Mouse (Mus musculus) heart, postnatal 10 days (tissue): Measurements from ENCODE around the gene Calcrl. TPM values are rescaled to one million over a fixed set of nuclear protein-coding genes. Genes with fewer than 3 reads are reported as not detected.

ENCODE experiments used
- DNase-seq, 2 experiments: peaks; one replicate each; pipeline ENCODE4 v3.0.0; 2021
- intact Hi-C: fragments of 180-260 bp; cut with DNase I; formaldehyde crosslinking; loops from one replicate; pipeline ENCODE4 v1.15.1; 2025
- total RNA-seq, 2 experiments: library from RNA; stranded (reverse); gene quantifications; 2 replicates each; pipeline ENCODE4 v1.2.3; 2021

Calcrl gene
- total RNA-seq, 2 experiments from 2014 or later, result 47.6 to 54.8 TPM

DNA sequence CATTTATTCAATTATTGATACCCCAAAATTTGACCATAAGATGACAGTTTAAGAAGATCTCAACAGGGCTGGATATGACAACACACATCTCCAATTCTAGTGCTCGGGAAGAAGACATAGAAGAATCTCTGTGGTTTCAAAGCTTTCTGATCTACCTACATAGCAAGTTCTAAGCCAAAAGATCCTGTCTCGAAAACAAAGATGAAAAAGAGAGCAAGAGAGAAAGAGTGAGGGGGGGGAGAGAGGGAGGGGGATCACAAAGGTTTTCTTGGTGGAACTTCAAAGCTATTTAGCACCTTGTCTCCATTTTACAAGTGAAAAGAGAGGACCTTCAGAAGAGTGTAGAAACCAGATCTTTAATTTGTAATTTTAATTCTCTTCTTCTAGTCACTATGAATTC, 77.8 kb downstream of the Calcrl start:
- DNase-seq, result no peak
- intact Hi-C loops, result no loop called here

DNA sequence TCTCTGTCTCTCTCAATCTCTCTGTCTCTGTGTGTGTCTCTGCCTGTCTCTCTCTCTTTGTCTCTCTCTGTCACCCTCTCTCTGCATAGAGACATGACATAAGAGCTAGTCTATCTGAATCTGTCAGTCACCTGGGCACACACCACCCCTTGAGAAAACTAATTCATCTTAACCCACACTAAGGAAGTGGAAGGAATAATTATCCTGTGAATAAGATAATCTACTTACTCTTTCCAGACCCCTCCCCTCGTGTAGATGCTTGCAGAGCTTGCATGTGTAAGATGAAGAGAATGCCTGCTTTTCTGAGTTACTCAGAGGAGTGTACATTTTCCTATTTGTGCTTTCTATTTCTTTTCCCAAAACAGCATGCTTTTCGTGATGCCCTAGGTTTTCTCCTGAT, 81.5 kb downstream of the Calcrl start:
- DNase-seq, result no peak
- intact Hi-C loops, result no loop called here

DNA sequence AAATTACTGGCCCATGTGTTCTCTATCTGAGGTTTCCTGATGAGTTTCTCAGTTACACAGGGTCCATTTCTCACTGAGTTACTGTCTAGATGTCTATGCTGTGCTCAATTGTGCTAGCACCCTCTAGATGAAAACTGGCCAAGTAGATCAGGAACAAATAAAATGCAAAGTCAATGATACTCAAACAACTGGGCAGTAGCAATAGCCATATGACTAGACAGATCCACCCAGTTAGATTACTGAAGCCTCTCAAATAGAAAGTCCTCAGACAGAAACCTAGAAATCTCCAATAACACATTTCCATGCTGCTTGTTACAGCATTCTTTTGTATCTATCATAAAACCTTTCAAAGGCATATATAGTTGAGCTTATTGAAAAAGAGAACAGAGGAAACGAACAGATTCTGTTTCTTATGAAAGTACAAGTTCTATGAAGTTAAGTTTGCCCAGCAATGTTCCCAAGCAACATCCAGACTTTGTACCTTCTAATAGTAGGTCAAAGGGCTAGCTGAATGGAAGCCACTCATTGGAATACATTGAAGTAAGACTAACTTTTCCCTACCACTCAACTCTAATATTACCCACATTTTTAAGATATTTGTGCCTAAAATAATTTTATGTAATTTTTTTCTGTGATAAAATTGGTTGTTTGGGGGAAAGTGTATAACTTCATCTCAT, 87.3 kb downstream of the Calcrl start:
- DNase-seq, result no peak
- intact Hi-C loops, result no loop called here

DNA sequence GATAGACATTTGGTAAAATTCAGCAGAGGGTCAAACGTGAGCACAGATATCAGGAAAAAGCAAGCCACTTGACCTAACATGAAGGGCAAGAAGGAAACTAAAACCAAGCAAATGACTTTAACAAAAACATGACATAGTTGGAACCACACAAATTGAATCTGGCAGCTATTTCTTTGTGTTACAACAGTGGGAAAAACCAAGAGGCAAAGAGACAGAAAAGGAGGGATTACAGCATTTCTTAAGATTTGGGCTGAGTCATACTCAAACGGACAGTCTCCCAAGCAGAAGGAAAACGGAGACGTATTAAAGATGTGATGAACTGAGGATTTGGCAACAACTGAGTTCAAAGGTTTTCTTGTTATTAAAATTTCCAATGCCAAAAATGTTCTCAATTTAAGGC, 88.9 kb downstream of the Calcrl start:
- DNase-seq, result peak; percentile 16 to 31
- intact Hi-C loops, result no loop called here

DNA sequence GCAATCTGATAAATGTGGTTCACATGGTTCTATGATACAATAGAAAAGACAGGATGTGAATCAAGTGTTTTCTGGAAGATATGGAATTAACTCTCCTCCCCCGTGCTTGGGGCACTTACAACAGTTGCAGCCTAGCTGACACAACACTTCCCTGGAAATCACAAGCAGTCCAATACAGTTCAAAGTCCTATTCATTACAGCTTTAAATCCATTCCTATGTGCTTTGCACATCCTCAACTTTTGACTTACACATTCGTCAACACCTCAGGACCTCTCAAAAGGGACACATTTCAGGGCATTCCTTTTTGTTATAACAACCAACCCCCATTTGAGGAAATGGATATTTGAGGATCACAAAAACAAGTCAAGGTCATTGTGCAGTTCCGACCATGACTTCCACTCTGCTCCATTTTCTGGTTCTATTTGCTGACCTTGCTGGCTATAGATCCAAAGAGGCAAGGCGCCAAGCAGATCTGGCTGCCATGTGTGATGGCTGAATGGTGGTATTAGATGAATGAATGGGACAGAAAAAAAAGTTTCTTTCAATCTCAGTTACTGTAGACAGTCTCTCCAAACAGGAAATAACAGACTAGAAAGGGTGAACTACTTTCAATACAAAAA, 108.9 kb downstream of the Calcrl start:
- no peak for DNase-seq
- intact Hi-C loops, result no loop called here

DNA sequence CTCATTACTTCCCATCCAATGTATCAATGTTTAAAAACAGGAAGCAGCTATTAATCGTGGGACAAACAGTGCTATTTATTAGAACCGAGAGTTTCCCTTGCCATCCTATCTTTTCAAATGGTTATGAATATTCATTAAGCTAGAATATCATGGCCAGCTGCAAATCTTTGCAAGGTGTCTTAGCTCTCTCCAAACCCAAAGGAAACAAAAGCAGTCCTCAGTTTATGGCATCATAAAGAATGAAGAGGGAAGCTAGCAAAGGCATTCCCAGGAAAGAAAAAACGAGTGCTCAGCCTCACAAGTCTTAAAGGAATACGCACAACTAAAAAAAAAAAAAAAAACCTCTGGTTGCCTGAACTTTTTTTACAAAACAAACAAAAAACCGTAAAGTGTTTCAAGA, 128.7 kb downstream of the Calcrl start:
- intact Hi-C loops, result no loop called here
- DNase-seq, result no peak

DNA sequence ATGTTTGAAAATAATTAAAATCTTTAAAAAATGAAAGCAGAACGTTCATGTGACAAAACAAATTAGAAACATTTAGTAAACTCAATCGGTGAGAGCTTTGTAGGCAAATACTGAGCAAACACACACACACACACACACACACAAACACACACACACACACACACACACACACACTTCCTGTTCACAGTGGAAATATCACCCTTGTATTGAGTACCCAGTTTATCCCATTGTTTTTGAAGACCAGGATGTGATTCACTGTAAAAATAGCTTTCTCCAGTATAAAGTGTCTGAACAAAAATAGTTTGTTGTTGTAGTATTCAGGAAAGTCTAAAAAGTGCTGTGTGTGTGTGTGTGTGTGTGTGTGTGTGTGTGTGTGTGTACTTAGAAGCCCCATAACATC, 130.1 kb downstream of the Calcrl start:
- peak; percentile 48 to 61 for DNase-seq
- intact Hi-C loops, result no loop called here

DNA sequence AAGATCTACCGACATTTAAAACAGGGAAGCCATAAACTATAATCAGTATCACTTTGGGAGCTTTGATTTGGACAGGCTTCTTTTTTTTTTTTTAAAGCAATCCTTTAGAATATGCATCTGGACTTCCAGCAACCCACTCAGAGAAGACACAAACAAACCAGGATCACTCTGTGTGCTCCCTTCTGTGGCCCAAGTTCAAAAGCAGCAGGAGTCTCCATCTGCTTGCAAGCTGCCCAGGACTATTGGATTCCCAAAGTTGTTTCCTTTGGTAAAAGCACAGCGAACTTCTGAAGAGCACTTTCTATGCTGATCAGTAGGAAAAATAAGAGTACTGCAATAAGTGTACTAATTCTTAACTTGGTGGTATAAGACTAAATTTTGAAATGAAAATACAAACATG, 130.6 kb downstream of the Calcrl start:
- DNase-seq, result peak; percentile 12 to 19
- intact Hi-C loops, result no loop called here

DNA sequence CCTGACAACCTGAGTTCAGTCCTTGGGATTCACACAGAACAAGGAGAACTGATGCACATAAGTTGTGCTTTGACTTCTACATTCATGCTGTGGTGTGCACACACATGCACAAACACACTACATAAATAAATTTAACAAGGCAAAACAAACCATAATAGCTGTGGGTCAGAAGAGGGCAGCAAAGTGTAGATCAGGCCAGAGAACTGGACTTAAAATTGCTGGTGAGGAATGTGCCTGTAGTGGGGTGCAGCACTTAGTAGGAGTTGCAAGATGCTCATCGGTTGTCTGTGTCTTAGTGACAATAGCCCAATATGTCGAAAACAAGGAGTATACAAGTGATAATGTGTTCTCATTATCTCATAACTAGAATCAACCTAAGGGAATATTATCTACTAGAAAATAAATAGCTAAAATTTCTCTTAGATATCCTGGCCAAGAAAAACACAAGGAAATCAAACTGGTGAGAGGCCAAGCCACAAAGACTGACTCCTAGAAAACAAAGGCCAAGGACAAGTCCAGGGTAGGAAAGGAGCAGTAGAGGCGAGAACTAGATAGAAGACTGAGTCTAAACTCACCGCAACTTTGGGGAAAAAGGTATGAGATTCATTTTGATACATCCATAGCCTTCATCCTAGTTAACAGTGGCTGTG, 132.7 kb downstream of the Calcrl start:
- intact Hi-C loops, result loop anchor here (2.0 kb wide), 1 partner anchor 136 kb away; no protein-coding TSS in a partner anchor
- DNase-seq, result peak in 1 of 2 experiments; percentile 7

DNA sequence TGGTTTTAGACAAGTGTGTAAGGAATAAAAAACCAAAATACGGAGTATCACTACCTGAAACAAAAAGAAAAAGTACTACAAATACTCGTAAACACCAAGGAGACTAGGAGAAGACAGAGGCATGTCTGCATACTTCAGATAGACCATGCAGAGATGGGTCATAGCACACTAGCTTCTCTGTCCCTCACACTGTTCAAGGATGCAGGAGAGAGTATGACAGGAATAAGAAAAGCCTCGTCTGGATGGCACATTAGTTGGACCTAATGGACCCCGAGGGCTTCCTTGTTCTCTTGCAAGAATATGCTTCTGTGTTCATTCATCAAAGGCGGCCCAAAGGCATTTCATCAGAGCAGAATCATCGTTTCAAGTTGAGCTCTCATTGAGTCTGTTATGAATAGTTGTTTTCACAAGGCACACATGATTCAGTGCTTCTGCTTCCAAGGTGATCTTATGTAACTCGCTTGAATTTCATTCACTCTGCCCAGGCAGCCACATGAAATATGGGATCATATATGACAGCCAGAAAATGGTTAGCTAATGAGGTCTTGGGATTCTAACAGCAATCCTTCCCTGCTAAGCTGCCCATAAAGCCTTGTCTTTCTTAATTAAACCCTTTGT, 136.2 kb downstream of the Calcrl start:
- no peak for DNase-seq
- intact Hi-C loops, result no loop called here

Other genes with a start within 250 kb of the Calcrl start
- 10 to 100 TPM; 62.3 to 67.1 TPM for gene Tfpi, start 51.4 kb upstream of the Calcrl start, total RNA-seq
- gene Ctnnd1, start 225.4 kb upstream of the Calcrl start, total RNA-seq, result 100 to 1,000 TPM; 126 to 129 TPM
- gene Btbd18, start 233.7 kb upstream of the Calcrl start, total RNA-seq, result not detected
- gene Selenoh, start 245.4 kb upstream of the Calcrl start, total RNA-seq, result 10 to 100 TPM; 59.9 to 60.8 TPM